Mouse (Mus musculus) liver, adult 2 months (tissue): ENCODE measurements at regions not wholly inside any gene's neighbourhood (a gene's known extent, or its start where the extent isn't known, plus 50 kb on each side); places are given as distances from the start of the nearest gene placed in this dataset.
"Not testable (repeated sequence)": the region's sequence is repeated elsewhere in the genome, so short reads cannot be mapped to it uniquely, and the experiment has no call there.

Source experiments
- CTCF ChIP-seq: fragments of 200-500 bp; IDR thresholded peaks from 2 replicates; pipeline ENCODE4 v1.5.1; 2011; ENCODE audit warnings: low read depth, low read length, control low read depth
- POLR2A ChIP-seq: fragments of 200-500 bp; IDR thresholded peaks from 2 replicates; pipeline ENCODE4 v1.6.1; 2011; ENCODE audit warnings: low read length, control low read depth; ENCODE audit not compliant: insufficient read depth; ENCODE audit errors: extremely low read depth

GRCm38 (mm10) chr12:119102106-119102505 lies 135.9 kb upstream of the Abcb5 start:
- not testable (repeated sequence) for TF ChIP-seq CTCF, POLR2A
